Mouse (Mus musculus) bone marrow, adult 2 months (tissue): ENCODE measurements around the gene Fbf1. TPM values are rescaled to one million over a fixed set of nuclear protein-coding genes. Genes with fewer than 3 reads are reported as not detected.

ENCODE experiments used
- H3K27ac ChIP-seq: fragments of 200-500 bp; 2 replicates; pipeline ENCODE4 v1.5.1; 2012; ENCODE audit warnings: low read depth, mild to moderate bottlenecking, control low read depth, inconsistent platforms, low read length; ENCODE audit not compliant: control insufficient read depth, poor library complexity, insufficient read depth
- H3K4me1 ChIP-seq: fragments of 200-500 bp; 2 replicates; pipeline ENCODE4 v1.6.1; 2011; ENCODE audit warnings: low read length; ENCODE audit not compliant: control insufficient read depth, insufficient read depth
- H3K4me3 ChIP-seq: fragments of 200-500 bp; replicated peaks from 2 replicates; pipeline ENCODE3; 2011; ENCODE audit warnings: mild to moderate bottlenecking, low read depth, low read length, control low read depth; ENCODE audit not compliant: control insufficient read depth
- CTCF ChIP-seq: fragments of 200-500 bp; IDR thresholded peaks from 2 replicates; pipeline ENCODE4 v1.5.1; 2011; ENCODE audit warnings: low read length, control low read depth; ENCODE audit not compliant: control insufficient read depth, insufficient read depth
- POLR2A ChIP-seq: fragments of 200-500 bp; IDR thresholded peaks from 2 replicates; pipeline ENCODE4 v1.6.1; 2011; ENCODE audit warnings: low read depth, mild to moderate bottlenecking, control low read depth, low read length, borderline replicate concordance; ENCODE audit not compliant: control insufficient read depth
- WGBS: fragments of 180-500 bp; shearing (Covaris S2); methylation state at CpG from one replicate; pipeline ENCODE4 v1.1.7; 2018; 5-methylcytosine and 5-hydroxymethylcytosine counted together
- polyA plus RNA-seq: library from polyadenylated mRNA; stranded (reverse); fragments of >200 nt; gene quantifications from 2 replicates; pipeline ENCODE4 v1.2.4, GENCODE M21; 2011; ENCODE audit warnings: low replicate concordance; ENCODE audit not compliant: missing spikeins, insufficient read depth, insufficient read length

The Fbf1 gene
- polyA plus RNA-seq, 1 experiment = 16.1 TPM

DNA sequence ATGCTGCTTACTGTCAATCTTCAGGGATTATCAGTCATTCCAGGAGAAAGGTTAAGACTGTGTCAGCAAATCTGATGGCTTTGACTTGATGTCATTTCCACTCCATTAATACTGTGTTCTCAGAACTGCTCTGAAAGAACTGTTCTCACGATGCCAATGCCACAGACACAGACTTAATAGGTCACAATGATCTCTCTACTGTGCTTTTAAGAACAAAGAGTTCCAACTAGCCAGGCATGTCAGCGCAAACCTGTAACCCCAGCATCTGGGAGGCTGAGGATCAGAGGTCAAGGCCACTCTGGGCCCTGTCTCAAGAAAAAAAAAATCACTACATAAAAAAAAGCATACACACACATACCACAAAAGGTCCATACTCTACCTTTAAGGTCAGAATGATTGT is 4.0 kb upstream of the Fbf1 start:
- H3K4me3 ChIP-seq = no peak overlapping the region
- 87% methylated on average over 2 of the region's 2 CpGs for WGBS
- no peak overlapping the region for H3K27ac ChIP-seq
- TF ChIP-seq POLR2A (no peak), CTCF (no peak)
- H3K4me1 ChIP-seq = no peaks in the 10 kb centered on the region

DNA sequence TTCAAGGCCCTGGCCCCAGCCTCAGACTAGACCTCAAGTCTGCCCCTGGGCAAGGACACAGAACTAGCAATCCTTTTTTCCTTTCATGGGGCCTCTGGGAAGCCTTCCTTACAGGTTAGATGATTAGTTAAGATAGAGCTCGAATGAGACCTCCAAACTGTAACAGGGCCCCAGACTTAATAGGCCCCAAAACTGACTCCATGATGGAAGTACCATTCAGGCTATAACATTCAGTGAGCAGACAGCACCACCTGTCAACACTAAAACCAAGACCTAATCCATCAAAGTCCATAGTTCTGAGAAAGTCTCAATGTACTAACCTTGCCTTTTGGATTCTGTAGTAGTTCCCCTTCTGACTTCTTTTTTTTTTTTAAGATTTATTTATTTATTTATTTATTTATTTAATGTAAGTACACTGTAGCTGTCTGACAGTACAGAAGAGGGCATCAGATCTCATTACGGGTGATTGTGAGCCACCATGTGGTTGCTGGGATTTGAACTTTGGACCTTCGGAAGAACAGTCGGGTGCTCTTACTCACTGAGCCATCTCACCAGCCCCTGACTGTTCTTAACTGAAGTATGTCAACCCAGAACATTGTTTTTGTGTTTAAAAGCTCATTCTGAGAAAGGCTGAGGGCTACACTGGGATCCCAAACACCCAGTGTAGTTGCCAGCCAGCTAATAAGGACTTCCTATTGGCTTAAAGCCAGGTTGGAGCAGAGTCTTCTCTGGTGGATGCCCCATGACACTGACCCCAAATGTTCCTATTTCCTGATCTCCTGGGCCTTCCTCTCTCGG is 2.2 kb upstream of the Fbf1 start:
- Histone ChIP-seq H3K4me3 (no peak overlapping the region), H3K4me1 (no peaks in the 10 kb centered on the region), H3K27ac (no peak overlapping the region)
- TF ChIP-seq POLR2A (no peak), CTCF (no peak)
- WGBS = 72% methylated on average over 5 of the region's 5 CpGs

DNA sequence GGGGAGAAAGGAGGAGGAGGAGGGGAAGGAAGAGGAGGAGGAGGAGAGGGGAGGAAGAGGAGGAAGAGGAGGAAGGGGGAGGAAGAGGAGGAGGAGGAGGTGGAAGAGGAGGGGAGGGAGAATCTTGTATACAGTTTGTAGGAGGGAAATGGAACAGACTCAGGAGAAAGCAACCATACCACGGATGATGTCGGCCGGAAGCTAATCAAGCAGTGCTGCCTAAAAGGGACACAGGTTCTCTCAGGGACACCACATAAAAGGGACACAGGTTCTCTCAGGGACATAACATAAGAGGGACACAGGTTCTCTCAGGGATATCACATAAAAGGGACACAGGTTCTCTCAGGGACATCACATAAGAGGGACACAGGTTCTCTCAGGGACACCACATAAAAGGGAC is 1.2 kb upstream of the Fbf1 start:
- TF ChIP-seq POLR2A (no peak), CTCF (no peak)
- Histone ChIP-seq H3K27ac (no peak overlapping the region), H3K4me1 (no peaks in the 10 kb centered on the region), H3K4me3 (no peak overlapping the region)
- 82% methylated on average over 3 of the region's 3 CpGs for WGBS

DNA sequence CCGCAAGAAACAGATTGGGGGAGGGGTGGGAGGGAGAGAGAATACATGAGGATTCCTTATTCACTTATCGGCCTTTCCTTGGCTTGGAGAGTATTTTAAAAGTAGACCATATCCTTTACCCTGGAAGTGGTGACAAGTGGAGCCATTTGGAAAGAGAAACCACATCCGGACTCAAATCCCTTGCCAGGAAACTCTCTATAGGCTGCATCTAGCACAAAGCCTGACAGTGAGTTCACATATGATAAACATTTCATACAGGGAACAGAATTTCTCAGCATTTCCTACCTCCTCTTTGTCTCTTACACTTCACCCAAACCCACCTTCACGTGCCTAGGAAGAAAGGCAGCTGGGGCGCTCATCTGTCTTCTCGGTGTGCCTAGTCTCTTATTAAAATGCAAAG is 734 bp downstream of the Fbf1 start:
- no peaks in the 10 kb centered on the region for H3K4me1 ChIP-seq
- 17% methylated on average over 6 of the region's 6 CpGs for WGBS
- H3K27ac ChIP-seq = no peak overlapping the region
- no peak for TF ChIP-seq POLR2A
- no peak for TF ChIP-seq CTCF
- peak overlapping the region; percentile 85 for H3K4me3 ChIP-seq

DNA sequence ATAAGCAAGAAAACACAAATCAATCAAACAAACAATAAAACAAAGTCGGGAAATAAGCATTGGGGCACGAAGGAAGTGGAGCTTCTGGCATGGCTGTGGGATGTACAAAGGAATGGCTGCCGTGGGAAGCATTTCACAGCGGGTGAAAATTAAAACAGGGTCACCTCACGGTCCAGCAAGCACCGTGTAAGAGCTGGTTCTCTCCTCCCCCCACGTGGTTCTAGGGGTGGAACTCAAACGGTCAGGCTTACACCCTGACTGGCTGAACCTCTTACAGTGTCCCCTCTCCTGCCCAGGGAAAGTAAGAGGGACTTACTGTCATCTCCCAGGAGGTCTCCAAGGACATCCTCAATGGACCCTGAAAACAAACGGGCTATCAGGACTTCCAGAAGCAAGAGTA is 5.0 kb downstream of the Fbf1 start:
- WGBS = 78% methylated on average over 9 of the region's 9 CpGs
- H3K4me1 ChIP-seq = no peaks in the 10 kb centered on the region
- no peak for TF ChIP-seq POLR2A
- TF ChIP-seq CTCF = no peak

DNA sequence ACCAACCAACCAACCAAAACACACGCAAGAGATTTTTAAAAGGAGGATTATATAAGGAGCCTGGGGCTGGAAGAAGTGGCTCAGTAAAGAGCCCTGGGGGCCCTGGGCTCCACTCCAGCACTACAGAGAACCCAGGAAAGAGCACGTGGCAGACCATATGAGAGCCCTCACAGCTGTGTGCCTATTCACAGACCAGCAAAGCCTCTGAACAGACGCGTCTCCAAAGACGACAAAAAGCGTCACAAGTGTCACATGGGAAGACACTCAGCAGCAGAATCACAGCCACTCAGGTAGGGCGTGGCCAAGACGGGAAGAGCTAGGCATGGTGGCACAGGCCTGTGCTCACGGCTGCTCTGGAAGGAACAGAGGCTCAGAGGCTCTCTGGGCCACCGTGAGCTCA is 5.8 kb downstream of the Fbf1 start:
- H3K4me1 ChIP-seq = no peaks in the 10 kb centered on the region
- WGBS = 86% methylated on average over 10 of the region's 10 CpGs
- TF ChIP-seq POLR2A (no peak), CTCF (no peak)

More for the DNA sequence above, 5.0 kb downstream of the Fbf1 start:
- Histone ChIP-seq H3K4me3 (no peak overlapping the region), H3K27ac (no peak overlapping the region)

DNA sequence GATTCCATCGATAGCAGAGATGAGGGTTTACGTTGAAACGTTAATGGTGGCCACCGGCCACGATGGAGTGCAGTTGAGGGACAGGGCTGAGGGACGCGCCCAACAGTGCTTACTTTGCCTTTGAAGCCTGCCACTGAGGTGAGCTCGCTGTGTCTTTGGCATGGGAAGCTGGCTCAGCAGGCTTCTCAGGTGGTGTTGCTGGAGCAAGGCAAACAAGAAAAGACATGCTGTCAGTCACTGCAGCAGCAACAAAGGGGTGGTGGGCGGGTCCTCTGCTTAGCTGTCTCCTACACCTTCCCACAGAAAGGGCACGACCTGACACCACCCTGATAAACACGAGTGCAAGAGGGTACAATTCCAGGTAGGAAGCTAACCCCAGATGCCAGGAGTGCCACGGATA is 6.7 kb downstream of the Fbf1 start:
- TF ChIP-seq POLR2A (no peak), CTCF (no peak)
- WGBS = 90% methylated on average over 12 of the region's 12 CpGs
- Histone ChIP-seq H3K4me3 (no peak overlapping the region), H3K4me1 (no peaks in the 10 kb centered on the region), H3K27ac (no peak overlapping the region)

More for the DNA sequence above, 5.8 kb downstream of the Fbf1 start:
- H3K4me3 ChIP-seq = no peak overlapping the region
- no peak overlapping the region for H3K27ac ChIP-seq

DNA sequence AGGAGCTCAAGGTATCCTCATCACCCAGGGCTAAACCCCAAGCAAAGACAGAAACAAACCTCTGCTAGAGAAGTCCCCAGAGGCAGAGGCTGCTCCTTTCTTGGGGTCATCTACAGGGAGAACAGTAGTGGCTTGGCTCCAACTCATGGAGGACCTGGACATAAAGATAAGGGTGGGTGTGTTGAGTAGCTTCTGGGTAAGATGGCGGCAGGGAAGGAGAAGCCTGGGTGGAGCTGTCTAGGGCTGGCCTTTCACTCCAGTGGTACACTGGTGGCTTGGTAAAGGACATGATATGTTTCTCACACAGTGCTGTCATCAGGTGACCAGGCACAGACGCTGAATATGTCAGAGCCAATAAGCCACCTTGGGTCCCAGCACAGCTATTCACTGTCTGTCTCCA is 17.0 kb downstream of the Fbf1 start:
- TF ChIP-seq POLR2A (no peak), CTCF (no peak)
- Histone ChIP-seq H3K4me1 (peaks cover 4% of the 10 kb centered on the region; the same call in 1 of the 2 replicates), H3K27ac (peak overlapping the region; percentile 5; the same call in 1 of the 2 replicates), H3K4me3 (no peak overlapping the region)
- WGBS = 58% methylated on average over 2 of the region's 2 CpGs
